Comparison of ENCODE assay signal across 12 mouse cellular contexts in the genomic region with DNA sequence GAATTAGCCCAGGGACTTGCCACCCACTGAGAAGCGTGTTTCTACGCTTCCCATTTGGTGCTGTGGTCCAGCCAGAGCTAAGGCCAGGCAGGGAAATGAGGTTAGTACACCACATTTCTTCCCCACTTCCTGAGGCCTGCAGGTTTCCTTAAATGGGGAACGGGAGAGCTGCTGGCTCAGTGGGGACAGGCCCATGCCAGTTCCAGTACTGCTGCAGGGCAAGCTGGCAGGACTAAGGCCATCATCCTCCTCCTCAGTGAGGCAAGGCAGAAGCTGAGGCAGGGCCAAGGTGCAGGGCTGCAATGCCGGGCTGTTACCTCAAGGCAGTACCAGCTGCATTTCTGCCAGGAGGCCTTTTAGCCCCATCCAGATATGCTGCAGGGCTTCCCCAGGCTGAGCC. TPM values are rescaled to one million over a fixed set of nuclear protein-coding genes. Genes with fewer than 3 reads are reported as not detected.
A peak's percentile ranks its signal among the peaks of the same experiment; 100 is the strongest.
DNase-seq lines count a peak whose midpoint lies in the region; ATAC-seq and TF ChIP-seq lines count a peak whose summit lies in the region.
"Had no signal": no experiment of that assay in that cellular context is flagged by ENCODE, and none has a peak within 500 bp of the region (broad histone marks: within the 10 kb centered on the region; RNA-seq: fewer than 3 reads in every experiment).

No protein-coding gene starts in this region.

- DNase-seq in frontal cortex, postnatal 14 days (ENCODE audit: low spot score in 2 of 2), result no peak
- DNase-seq in liver, postnatal 0 days, result no peak
- no peak for DNase-seq in testis, postnatal 10 days (ENCODE audit: low spot score)
- DNase-seq: cerebellum, adult 11-12 months; layer of hippocampus, adult 9-11 months had no signal

- H3K27ac ChIP-seq in hindbrain, embryonic 13.5 days, result peak overlapping the region; percentile 12; the same call in 1 of the 2 replicates
- H3K27ac ChIP-seq in hindbrain, embryonic 16.5 days (ENCODE audit: low read depth, low read length), result no peak overlapping the region
- H3K27ac ChIP-seq in liver, postnatal 0 days (ENCODE audit: low read depth), result peak overlapping the region; percentile 1; the same call in 1 of the 2 replicates
- no peak overlapping the region for H3K27ac ChIP-seq in liver, embryonic 12.5 days
- no peak overlapping the region for H3K27ac ChIP-seq in testis, adult 2 months (ENCODE audit: control insufficient read depth, insufficient read depth, low read depth, low read length)
- H3K27ac ChIP-seq: macrophage had no signal

- H3K4me3 ChIP-seq in hindbrain, embryonic 13.5 days, result no peak overlapping the region
- H3K4me3 ChIP-seq in hindbrain, embryonic 16.5 days (ENCODE audit: low read length), result no peak overlapping the region
- no peak overlapping the region for H3K4me3 ChIP-seq in liver, postnatal 0 days (ENCODE audit: low read depth, low read length)
- H3K4me3 ChIP-seq in liver, embryonic 12.5 days, result no peak overlapping the region
- H3K4me3 ChIP-seq in testis, adult 2 months (ENCODE audit: control insufficient read depth, low read depth, low read length), result peak overlapping the region; percentile 79

- H3K9ac ChIP-seq in hindbrain, embryonic 13.5 days, result peak overlapping the region; percentile 35; the same call in 1 of the 2 replicates
- no peak overlapping the region for H3K9ac ChIP-seq in hindbrain, embryonic 16.5 days (ENCODE audit: low read depth, low read length)
- H3K9ac ChIP-seq in liver, postnatal 0 days (replicated peaks), result no peak overlapping the region
- H3K9ac ChIP-seq in liver, embryonic 12.5 days, result no peak overlapping the region

- ATAC-seq in frontal cortex, adult (ENCODE audit: low TSS enrichment), result peak; percentile 50; the same call in 1 of the 2 replicates
- ATAC-seq in hindbrain, embryonic 13.5 days (ENCODE audit: low FRiP score), result no peak
- no peak for ATAC-seq in hindbrain, embryonic 16.5 days
- no peak for ATAC-seq in liver, postnatal 0 days
- ATAC-seq in liver, embryonic 12.5 days, result no peak
- ATAC-seq: forebrain, embryonic 14.5 days had no signal

- H3K4me1 ChIP-seq in hindbrain, embryonic 13.5 days (replicated peaks), result no peaks in the 10 kb centered on the region
- H3K4me1 ChIP-seq in hindbrain, embryonic 16.5 days (ENCODE audit: control insufficient read depth, insufficient read depth, low read depth, low read length), result no peaks in the 10 kb centered on the region
- 0 out of 2 replicates have a peak, but pooled peaks cover 13% of the 10 kb centered on the region for H3K4me1 ChIP-seq in liver, postnatal 0 days (ENCODE audit: insufficient read depth)
- peaks cover 28% of the 10 kb centered on the region for H3K4me1 ChIP-seq in liver, embryonic 12.5 days
- H3K4me1 ChIP-seq in testis, adult 2 months (ENCODE audit: control insufficient read depth, insufficient read depth, low read length), result peaks cover 6% of the 10 kb centered on the region

- TF ChIP-seq CTCF in liver, postnatal 0 days (IDR thresholded peaks at IDR 0.05; ENCODE audit: low read depth), result no peak
- no peak for TF ChIP-seq CTCF in testis, adult 2 months (IDR thresholded peaks at IDR 0.05; ENCODE audit: control insufficient read depth, insufficient read depth, insufficient replicate concordance, low read depth, low read length)

- peaks cover 23% of the 10 kb centered on the region for H3K36me3 ChIP-seq in hindbrain, embryonic 13.5 days
- H3K36me3 ChIP-seq in hindbrain, embryonic 16.5 days (ENCODE audit: control insufficient read depth, insufficient read depth, low read length), result peaks cover under 1% of the 10 kb centered on the region
- H3K36me3 ChIP-seq in liver, postnatal 0 days (replicated peaks; ENCODE audit: insufficient read depth, low read length), result peaks cover 33% of the 10 kb centered on the region
- peaks cover 60% of the 10 kb centered on the region for H3K36me3 ChIP-seq in liver, embryonic 12.5 days
- H3K36me3 ChIP-seq in testis, adult 2 months (ENCODE audit: control insufficient read depth, insufficient read depth, low read length), result no peaks in the 10 kb centered on the region

- no peak overlapping the region for H3K4me2 ChIP-seq in hindbrain, embryonic 13.5 days
- no peak overlapping the region for H3K4me2 ChIP-seq in hindbrain, embryonic 16.5 days (ENCODE audit: low read length)
- H3K4me2 ChIP-seq in liver, postnatal 0 days (ENCODE audit: low read depth, low read length), result no peak overlapping the region
- no peak overlapping the region for H3K4me2 ChIP-seq in liver, embryonic 12.5 days

- H3K9me3 ChIP-seq in hindbrain, embryonic 13.5 days, result no peaks in the 10 kb centered on the region
- peaks cover 4% of the 10 kb centered on the region; the same call in 1 of the 2 replicates for H3K9me3 ChIP-seq in hindbrain, embryonic 16.5 days (ENCODE audit: control insufficient read depth, low read length)
- H3K9me3 ChIP-seq in liver, postnatal 0 days (ENCODE audit: low read length), result no peaks in the 10 kb centered on the region; the same call in 1 of the 2 replicates
- H3K9me3 ChIP-seq in liver, embryonic 12.5 days (replicated peaks), result 0 out of 2 replicates have a peak, but pooled peaks cover 5% of the 10 kb centered on the region

- TF ChIP-seq EP300 in liver, postnatal 0 days (IDR thresholded peaks at IDR 0.05; ENCODE audit: low read depth), result no peak

- 87% methylated on average over 4 of the region's 4 CpGs for WGBS in hindbrain, embryonic 13.5 days
- WGBS in hindbrain, embryonic 16.5 days, result 82% methylated on average over 4 of the region's 4 CpGs
- WGBS in liver, postnatal 0 days (ENCODE audit: insufficient replicate concordance), result 50% methylated on average over 4 of the region's 4 CpGs
- WGBS in liver, embryonic 12.5 days (ENCODE audit: insufficient replicate concordance), result 72% methylated on average over 4 of the region's 4 CpGs

- no peaks in the 10 kb centered on the region for H3K27me3 ChIP-seq in hindbrain, embryonic 13.5 days
- no peaks in the 10 kb centered on the region for H3K27me3 ChIP-seq in hindbrain, embryonic 16.5 days (replicated peaks; ENCODE audit: control insufficient read depth, insufficient read depth, low read length)
- H3K27me3 ChIP-seq in liver, postnatal 0 days (ENCODE audit: insufficient read depth, low read length), result no peaks in the 10 kb centered on the region
- H3K27me3 ChIP-seq in liver, embryonic 12.5 days (replicated peaks), result no peaks in the 10 kb centered on the region
- H3K27me3 ChIP-seq in testis, adult 2 months (ENCODE audit: control insufficient read depth, insufficient read depth, low read length), result no peaks in the 10 kb centered on the region

- TF ChIP-seq POLR2A in testis, adult 2 months (IDR thresholded peaks at IDR 0.05; ENCODE audit: control insufficient read depth, low read depth, low read length), result no peak

RNA-seq across cellular contexts. Expression of gene Lrp5, which starts 32.9 kb away (rescaled TPM):
- polyA plus RNA-seq in hindbrain, embryonic 13.5 days (2015; fragmentation: Nextera tagmentation; extraction: Ambion mirVana), result 1.4 and 2.0 TPM in 2 replicates
- 1.3 and 1.5 TPM in 2 replicates for polyA plus RNA-seq in hindbrain, embryonic 16.5 days (2015; fragmentation: Nextera tagmentation; extraction: Ambion mirVana)
- polyA plus RNA-seq in liver, postnatal 0 days (2015; fragmentation: Nextera tagmentation; extraction: Ambion mirVana), result 2.7 and 3.6 TPM in 2 replicates
- polyA plus RNA-seq in liver, embryonic 12.5 days (2016; fragmentation: Nextera tagmentation; extraction: Ambion mirVana), result 2.7 TPM in 2 replicates
- polyA plus RNA-seq in testis, adult 2 months (2012; rRNA removed), result 24.9 and 25.3 TPM in 2 replicates

RNA-seq across cellular contexts. Expression of gene 1810055G02Rik, which starts 54.6 kb away (rescaled TPM):
- polyA plus RNA-seq in hindbrain, embryonic 13.5 days (2015; fragmentation: Nextera tagmentation; extraction: Ambion mirVana), result 33.5 and 33.9 TPM in 2 replicates
- polyA plus RNA-seq in hindbrain, embryonic 16.5 days (2015; fragmentation: Nextera tagmentation; extraction: Ambion mirVana), result 42.1 and 44.8 TPM in 2 replicates
- polyA plus RNA-seq in liver, postnatal 0 days (2015; fragmentation: Nextera tagmentation; extraction: Ambion mirVana), result 48.2 and 52.7 TPM in 2 replicates
- 16.4 and 16.5 TPM in 2 replicates for polyA plus RNA-seq in liver, embryonic 12.5 days (2016; fragmentation: Nextera tagmentation; extraction: Ambion mirVana)
- 319 and 328 TPM in 2 replicates for polyA plus RNA-seq in testis, adult 2 months (2012; rRNA removed)

Comparison
In these comparisons a context has a peak if more than half of its experiments do, and no peak if none do; other contexts are left out.
1. H3K27ac ChIP-seq: peak in hindbrain, embryonic 13.5 days (single experiment) and liver, postnatal 0 days (single experiment); none in hindbrain, embryonic 16.5 days (single experiment), liver, embryonic 12.5 days (single experiment) and testis, adult 2 months (single experiment).